Mouse (Mus musculus): ENCODE data around the gene Tfcp2l1. TPM values are rescaled to one million over a fixed set of nuclear protein-coding genes. Genes with fewer than 3 reads are reported as not detected.

The Tfcp2l1 gene
- polyA plus RNA-seq (2017; shearing (Covaris generic)): 0.05 TPM

GRCm38 (mm10) chr1:118627781-118628464 lies at the start of gene Tfcp2l1:
Gene Tfcp2l1 (plus strand): TSS chr1:118627945.

Other genes with a start within 250 kb of the Tfcp2l1 start
- 41.1 TPM for gene Clasp1, start 238.9 kb upstream of the Tfcp2l1 start, polyA plus RNA-seq (2017; shearing (Covaris generic))